Mouse (Mus musculus) kidney, postnatal 25 days (tissue): Measurements from ENCODE around the gene Zfp654.
A peak's percentile ranks its signal among the peaks of the same experiment; 100 is the strongest.

Experiments
- DNase-seq, 2 experiments: peaks; one replicate each; pipeline ENCODE4 v3.0.0; 2021; ENCODE audit warnings: mixed read lengths in 2 of 2

Zfp654 gene

DNA sequence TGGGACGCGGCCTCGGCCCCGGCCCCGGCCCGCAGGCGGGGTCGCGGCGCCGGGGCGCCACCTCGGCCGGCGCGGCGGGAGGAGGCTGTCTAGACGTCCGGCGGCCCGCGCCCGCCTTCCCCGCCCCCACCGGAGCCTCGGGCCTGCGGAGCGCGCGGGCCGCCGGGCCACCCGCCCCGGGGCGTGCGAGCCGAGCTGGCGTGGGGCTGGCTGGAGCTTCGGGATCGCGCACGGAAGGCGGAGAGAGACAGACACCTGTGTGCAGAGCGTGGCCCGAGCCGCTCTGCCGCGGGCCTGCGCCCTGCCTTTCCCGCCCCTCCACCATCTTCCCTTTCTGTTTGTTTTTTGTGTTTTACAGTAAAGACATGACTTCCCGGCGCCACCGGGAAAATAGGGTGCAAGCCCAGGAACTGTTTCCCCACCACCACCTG, 1.0 kb upstream of the Zfp654 start:
- peak; percentile 62 to 84 for DNase-seq

DNA sequence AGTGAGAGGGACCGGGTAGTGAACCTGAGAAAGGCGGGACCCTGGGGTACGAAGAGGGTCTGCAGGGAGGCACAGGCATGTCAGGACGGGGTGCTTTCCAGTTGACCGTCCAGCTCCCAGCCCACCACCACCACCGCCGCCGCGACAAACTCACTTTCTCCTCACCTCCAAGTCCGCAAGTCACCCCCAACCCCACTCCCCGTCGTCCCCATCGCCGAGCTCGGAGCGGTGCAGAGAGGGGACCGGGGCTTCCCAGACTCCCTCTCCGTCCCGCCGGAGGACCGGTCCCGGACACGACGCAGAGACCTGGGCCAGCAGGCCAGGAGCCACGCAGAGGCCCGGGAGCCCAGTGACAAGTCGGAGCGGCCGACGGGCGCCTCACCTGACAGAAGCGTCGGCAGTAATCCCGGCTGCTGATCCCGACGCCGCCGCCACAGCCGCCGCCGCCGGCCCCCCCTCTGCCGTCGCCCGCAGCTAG, 328 bp downstream of the Zfp654 start:
- no peak for DNase-seq

DNA sequence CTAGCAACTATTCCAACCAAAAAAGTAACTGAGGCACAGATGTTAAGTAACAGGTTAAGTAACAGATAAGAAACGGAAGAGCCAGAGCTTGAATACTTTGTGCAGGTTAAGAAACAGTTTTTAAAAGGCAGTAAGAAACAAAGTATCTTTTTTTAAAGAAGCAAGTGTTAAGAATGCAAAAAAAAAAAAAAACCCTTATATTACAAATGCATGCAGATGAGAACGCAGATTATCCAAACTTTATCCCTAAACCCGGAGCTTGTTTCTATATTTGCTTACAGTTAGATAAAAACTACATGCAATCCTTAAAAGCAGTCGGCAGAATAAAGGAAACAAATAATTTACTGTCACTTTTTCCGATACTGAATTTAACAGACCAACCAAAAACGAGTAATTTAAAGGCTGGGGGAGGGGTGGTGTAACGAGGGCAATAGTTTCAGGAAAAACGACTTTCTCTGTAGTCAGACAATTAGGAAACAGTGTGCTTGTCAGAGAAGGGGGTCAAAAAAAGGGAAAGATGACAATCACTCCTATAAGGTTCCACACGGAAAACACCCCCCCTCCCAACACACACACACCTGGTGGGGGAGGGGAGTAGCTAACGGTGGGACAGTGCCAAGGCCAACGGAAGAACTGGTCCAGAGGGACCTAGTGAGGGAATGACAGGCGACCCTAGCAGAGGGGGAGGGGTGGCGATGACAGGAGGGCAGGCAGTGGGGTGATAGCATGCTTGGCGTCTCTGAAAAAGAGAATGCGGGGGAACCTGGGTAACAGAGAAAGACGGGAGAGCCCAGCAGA, 966 bp downstream of the Zfp654 start:
- peak; percentile 48 to 67 for DNase-seq

DNA sequence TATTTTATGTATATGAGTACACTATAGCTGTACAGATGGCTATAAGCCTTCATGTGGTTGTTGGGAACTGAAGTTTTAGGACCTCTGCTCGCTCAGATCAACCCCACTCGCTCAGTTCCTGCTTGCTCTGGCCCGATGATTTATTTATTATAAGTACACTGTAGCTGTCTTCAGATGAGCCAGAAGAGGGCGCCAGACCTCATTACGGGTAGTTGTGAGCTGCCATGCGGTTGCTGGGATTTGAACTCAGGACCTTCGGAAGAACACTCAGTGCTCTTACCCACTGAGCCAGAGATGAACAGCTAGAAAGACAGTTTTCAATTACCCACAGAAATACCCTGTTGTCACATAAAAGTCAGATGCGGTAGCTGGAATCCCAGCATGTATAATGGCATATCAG, 5.5 kb downstream of the Zfp654 start:
- peak in 1 of 2 experiments; percentile 29 for DNase-seq

DNA sequence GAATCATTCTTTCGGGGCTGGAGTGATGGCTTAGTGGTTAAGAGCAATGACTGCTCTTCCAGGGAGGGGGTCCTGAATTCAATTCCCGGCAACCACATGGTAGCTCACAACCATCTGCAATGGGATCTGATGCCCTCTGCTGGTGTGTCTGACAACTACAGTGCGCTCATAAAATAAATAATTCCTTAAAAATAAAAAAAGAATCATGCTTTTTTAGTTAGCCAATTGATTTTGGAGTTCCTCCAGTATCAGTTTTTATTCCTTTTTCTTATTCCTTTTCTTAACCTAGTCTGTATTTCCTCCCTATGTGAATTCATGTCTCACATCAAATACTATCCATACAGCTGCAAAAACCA, 9.1 kb downstream of the Zfp654 start:
- no peak for DNase-seq

DNA sequence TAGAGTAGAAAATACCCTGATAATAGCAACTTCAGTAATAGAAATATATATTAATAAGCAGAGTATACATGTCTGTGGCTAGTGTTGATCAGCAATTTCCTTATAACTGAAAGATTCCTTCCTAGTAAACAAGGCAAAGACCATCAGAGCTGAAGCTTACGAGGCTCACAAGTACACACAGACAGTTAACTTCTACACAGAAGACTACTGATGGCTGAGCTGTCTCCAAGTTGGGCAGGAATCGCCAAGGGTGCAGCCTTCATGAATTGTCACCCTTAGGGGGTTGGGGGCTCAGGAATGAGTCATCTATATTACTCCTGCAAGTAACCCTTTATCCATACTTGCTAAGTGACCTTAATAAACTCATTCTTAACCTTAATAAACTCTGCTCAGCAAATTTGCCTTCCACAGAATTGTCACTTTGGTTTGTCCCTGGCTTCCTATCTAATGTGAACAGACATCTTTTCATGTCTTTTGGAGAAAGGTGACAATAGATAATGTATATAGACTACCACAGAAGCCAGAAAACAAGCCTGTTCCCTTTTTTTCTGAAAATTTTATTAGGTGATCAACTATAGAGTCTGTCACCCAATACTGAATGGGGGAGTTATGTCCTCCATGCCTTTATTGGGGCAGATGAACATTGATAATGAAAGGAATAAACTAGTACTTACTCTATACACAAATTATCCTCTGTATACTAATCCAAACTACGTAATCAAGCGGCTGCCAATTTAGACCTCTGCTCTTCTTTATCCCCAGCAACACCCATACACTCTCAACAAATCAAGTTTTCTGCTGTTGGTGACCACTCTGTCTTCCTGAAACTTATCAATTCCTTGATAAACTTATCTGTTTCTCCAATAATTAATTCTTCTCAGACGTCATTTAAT, 9.7 kb downstream of the Zfp654 start:
- DNase-seq, result no peak

DNA sequence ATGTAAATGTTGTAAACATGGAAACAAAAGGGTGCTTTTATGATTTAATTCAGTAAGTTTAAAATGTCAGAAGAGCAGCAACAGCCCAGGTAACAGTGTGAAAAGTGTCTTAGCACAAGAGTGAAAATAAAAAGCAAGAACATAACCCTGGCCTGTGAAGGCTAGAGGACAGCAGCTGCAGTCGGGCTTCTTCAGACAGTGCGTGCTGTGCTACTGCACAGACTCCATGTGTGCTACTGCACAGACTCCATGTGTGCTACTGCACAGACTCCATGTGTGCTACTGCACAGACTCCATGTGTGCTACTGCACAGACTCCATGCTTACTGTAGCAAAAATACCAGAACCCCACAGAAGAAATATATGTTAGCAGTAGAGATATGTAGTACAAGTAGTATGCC, 14.7 kb downstream of the Zfp654 start:
- no peak for DNase-seq

DNA sequence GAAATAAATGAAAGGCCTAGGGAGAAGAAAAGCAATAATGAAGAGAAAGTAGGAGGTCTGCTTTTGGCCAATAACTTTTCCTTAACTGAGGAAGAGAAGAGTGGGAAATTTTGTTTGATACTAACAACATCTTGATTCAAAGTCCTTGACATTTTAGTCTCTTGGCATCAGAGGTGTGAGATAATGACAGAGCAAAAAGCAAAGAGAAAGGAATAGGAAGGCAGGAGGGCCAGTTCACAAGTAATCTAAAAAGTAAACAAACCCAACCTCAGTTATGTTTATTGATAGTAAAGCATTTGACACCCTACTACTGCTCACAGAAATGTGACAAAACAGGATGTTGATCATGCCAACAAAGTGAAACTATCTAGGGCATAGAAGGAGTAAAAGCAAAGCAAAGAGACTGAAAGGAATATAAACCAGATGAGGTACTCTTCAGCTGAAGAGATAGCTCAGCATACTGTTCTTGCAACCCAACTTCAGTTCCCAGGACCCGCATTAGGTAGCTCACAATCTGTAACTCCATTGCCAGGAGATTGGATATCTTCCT, 15.4 kb downstream of the Zfp654 start:
- no peak for DNase-seq

DNA sequence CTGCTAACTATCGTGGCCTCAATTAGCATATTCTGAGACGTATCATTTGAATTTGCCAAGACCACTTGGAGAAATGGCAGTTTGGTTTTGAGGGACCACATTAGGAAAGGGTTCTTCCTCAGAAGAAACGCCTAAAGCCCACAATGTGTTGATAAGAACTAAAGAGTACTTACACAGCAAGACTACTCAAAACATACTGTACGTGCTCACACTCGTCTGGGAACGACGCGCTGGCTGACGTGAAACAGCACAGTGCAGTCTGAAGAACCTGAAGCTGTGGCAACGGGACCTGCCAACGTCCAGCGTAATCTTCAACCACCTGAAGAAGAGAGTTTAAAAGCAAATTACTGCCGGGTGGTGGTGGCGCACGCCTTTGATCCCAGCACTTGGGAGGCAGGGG, 21.2 kb downstream of the Zfp654 start:
- DNase-seq, result no peak

DNA sequence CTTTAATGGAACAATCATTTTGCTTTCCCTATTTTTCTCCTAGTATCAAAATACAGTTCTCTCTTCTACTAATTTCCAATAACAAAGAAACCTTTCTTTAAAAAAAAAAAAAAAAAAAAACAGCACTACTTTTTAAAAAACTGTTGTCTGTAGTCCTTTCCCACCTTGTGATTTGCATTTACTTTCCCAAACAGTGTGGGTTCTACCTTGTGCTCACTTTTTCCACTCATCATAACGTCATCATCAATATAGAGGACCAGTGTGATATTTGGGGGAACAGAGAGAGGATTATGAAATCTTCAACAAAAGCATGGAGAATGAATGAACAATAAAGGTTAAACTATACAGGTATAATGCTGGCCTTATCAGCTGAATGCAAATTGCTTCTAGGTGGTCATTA, 27.0 kb downstream of the Zfp654 start:
- no peak for DNase-seq

DNA sequence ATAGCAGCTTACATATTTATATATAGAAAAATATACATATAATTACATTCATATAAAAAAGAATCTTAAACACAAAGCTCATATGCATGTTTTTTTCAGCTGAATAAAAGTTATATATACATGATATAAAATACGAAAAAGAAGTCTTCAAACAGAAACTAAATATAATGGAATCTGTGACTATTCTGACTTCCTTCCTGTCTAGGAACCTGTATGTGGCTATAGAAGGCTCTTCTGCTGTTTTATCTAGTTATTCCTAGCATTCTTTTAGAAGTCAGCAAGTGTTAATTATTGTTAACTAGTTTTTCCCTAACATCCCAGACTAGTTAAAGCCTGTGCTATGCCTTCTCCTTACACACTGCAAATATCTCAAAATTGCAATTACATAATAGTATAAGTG, 27.6 kb downstream of the Zfp654 start:
- no peak for DNase-seq

DNA sequence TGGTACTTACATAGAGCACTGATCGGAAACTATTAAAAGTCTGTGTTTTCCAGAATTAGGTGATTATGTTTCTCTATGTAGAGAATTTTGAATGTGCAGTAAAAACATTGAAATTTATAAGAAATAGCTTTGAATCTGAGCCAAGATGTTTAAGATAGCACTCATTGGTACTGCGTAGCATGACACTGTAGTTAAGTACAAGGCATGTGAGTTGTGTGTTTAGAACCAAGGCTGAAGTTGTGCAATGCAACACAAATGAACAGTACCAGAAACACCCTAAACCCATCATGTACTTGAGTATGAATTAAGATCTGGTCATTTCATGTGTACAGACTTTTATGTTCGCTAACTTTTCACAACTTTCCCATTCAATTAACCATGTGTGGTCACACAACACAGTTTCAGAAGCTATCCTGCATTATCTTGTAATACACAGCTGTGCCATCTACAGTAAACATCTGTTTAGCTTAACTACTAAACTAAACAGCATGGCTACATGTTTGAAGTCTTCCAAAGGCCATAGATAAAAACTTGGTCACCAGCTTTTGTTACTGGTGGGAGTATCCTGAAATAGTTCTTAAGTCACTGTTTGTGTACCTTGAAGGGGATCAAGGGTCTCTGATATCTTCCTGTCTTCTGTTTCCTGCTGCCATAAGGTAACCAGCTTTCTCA, 34.2 kb downstream of the Zfp654 start:
- no peak for DNase-seq

DNA sequence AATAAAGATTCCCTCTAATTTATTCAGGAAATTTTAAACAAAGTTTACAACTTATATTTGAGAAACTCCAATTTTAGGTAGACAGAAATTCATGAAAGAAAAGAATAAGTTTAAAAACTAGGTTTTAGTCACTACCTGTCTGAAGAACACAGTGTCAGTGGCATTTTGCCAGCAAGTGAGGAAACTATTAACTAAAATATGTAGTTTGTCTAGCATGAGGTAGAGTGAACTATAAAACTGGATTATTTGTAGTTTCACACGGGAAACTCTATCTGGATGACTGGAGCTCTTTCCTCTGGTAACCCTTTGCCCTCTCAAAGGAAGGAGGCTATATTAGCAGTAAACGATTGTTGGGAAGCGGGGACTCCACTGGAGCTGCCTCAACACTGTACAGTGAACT, 48.4 kb downstream of the Zfp654 start:
- peak in 1 of 2 experiments; percentile 46 for DNase-seq

DNA sequence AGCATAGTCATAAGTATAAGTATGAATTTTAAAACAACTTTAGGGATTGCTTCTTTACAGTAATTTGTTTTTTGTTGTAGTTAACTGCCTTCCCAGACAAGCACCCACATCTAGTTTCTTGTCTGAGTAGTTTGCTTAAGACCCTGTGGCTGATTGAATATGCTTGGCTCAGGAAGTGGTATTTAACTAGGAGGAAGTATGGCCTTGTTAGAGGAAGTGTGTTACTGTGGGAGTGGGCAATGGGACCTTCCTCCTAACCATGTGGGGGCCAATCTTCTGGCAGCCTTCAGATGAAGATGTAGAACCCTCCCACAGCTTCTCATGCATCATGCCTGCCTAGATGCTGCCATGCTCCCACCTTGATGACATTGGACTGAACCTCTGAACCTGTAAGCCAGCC, 49.8 kb downstream of the Zfp654 start:
- no peak for DNase-seq

DNA sequence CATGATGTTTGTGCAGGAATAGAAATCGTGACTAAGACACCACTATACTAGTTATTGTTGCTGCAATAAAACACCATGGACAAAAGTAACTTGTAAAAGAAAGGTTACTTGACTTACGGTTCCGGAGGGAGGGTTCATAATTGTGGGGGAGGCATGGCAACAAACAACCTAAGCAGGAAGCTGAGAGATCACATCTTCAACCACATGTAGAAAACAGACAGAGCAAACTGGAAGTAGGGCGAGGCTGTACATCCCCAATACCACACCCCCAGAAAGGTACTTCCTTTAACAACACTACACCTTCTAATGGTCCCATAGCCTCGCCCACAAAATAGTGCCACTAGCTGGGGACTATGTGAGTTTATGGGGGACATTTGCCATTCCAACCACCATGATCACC, 51.1 kb downstream of the Zfp654 start:
- DNase-seq, result no peak

DNA sequence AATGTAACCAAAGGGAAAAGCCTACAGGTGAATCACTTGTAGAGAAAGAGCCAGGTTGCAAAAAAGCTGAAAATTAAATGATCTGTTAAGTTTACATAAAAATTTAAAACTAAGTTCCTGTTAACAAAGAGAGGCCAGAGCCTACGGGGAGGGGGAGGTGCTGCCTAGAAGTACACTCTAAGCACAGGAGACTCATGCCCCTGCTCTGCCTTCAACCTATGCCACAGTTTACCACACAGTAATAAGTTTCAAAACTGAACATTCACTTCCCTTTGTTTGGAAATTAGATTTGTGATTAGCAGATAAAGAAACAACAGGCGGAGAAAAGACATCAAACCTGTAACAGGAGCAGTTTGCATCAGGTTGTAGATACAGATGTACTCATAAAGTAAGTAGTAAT, 56.6 kb downstream of the Zfp654 start:
- no peak for DNase-seq

DNA sequence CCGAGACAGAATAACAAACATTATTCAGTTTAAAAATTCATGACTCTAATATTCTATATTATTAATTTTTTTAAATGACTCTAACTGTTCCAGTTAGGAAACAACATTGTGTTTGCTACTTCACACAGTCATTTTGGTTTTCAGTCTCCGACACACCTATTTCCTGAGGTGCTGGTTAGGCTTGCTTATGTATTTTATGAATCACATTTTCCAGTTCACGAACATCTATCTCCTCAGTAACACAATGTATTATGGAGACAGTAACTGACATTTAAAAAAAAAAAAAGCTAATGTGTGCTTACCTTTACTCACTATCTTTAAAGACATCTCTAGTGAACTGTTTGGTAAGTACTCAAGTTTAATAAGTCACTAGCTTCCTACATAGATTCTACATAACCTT, 61.7 kb downstream of the Zfp654 start:
- no peak for DNase-seq

DNA sequence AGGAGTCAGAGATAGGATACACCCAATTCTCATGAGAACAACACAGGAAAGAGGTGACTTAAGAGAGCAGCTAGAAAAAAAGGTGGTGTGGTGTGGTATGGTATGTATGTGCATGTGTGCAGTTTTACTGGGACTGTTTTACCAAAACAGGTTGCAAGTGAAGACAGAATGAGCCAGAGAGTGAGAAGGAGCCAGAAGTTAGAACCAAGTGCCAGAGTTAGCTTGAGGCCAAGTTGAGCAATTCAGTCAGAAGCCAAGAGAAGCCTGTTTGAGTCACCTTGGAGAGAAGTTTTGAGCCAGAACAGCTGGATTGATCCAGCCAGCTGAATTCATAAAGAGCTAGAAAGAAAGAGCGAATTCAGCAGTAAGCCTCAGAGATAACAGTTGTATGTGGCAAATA, 75.9 kb downstream of the Zfp654 start:
- DNase-seq, result no peak

DNA sequence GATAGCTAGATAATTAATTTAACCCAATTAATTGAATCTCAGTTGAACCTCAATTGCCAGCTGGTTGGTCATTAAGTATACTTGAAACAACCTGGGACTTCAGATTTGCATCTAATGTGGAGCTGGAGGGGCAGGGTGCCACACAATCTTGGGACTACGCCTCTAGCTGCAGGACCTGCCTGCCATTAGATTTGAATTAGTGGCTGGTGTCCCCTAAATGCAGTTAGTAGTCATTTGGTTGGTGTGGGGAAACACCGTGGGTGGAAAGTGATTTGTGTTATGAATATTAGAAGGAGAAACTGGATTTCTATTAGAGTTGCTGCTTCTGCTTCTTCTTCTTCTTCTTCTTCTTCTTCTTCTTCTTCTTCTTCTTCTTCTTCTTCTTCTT, 80.0 kb downstream of the Zfp654 start:
- no peak for DNase-seq

DNA sequence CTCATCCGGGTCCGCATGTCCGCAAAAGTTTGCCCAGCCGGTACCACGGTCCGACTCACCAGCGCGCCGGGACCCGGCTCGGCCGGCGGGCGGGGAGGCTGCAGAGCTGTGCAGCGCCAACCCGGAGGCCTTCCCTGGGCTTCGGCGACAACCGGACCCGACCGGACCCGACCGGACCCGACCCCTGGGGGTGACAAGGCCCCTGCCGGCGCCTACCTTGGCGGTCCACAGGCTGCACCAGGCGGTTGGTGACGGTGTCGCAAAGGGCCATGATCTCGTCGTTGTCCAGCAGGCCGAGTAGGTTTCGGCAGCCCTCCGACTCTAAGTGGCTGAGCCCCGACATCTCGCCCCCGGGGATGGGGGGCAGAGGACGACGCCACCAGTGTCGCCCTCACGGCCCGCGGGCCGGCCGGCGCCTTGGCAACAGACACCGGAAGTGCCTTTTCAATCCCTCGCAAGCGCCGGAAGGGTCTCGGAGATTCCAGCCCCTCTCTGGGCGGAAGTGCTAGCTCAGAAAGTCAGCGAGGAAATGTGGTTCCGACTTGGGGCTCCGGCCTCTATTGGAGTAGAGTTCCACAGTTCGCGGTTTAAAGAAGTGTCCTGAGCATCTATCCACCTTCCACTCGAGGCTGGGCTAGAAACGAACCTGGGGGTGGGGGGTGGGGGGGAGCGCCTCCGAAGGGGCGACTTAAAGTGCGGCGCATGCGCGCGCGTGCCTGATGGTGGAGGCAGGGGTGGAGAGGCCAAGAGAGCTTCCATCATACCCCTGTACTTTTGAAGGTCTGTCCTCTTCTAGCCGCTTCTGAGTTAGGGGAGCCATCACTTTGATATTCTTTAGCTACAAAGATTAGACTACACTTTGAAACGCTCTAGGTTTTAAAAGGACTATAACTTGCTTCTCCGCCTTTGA, 80.7 kb downstream of the Zfp654 start, which contains the start of gene 4930453N24Rik:
4930453N24Rik (minus strand) TSS at position 641 of the 910 bp plus-strand sequence.
- peak; percentile 89 to 94 for DNase-seq

DNA sequence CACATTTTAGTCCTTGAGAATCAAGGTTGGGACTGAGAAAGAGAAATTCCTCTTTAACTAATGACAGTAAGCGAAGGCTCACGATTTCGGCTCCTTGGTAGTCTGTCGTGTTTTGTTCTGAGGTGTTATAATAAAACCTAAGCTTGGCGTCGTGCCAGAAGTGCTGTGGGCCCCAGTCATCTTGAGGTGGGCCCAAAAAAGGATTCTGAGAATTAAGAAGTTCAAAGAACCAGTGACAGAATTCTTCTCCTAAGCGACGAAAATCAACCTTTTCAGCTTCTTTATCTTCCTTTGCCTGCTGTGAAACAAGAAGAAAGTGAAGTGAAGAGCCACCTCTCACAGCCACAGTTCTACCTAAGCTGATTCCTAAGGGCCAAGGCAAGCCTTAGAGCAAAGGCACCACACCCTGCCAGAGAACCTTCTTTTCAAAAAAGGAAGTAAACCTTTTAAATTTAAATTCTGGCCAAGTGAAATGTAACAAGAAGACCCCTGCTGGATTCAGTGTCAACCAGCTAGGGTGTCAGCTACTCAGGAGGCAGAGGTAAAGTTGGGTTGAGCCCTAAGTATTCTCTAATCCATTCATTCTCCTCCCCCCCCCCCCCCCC, 84.7 kb downstream of the Zfp654 start:
- peak in 1 of 2 experiments; percentile 10 for DNase-seq
